Mouse (Mus musculus) forebrain, embryonic 14.5 days (tissue): ENCODE results near the gene Mrpl38. TPM values are rescaled to one million over a fixed set of nuclear protein-coding genes. Genes with fewer than 3 reads are reported as not detected.
"Not testable (repeated sequence)": the region's sequence is repeated elsewhere in the genome, so short reads cannot be mapped to it uniquely, and the experiment has no call there.

Experiments used
- ATAC-seq: fragments of 200-750 bp; cut with Nextera tagmentation; 2 replicates; pipeline ENCODE4 v1.8.0; 2017; ENCODE audit warnings: mild to moderate bottlenecking, moderate library complexity
- DNase-seq: peaks from one replicate; pipeline ENCODE4 v3.0.0-alpha.2; 2015; ENCODE audit warnings: low spot score
- H3K27ac ChIP-seq: fragments of 300-500 bp; sonication (generic); 2 replicates; pipeline ENCODE4 v1.5.1; 2014; ENCODE audit warnings: low read depth, mild to moderate bottlenecking, control low read depth, low read length, moderate library complexity
- H3K27me3 ChIP-seq: fragments of 300-500 bp; sonication (generic); replicated peaks from 2 replicates; pipeline ENCODE4 v1.6.1; 2014; ENCODE audit warnings: low read length, control low read depth, mixed read lengths; ENCODE audit not compliant: control insufficient read depth, insufficient read depth
- H3K36me3 ChIP-seq: fragments of 300-500 bp; sonication (generic); 2 replicates; pipeline ENCODE4 v1.6.1; 2014; ENCODE audit warnings: low read length, control low read depth; ENCODE audit not compliant: control insufficient read depth, insufficient read depth
- H3K4me1 ChIP-seq: fragments of 300-500 bp; sonication (generic); 2 replicates; pipeline ENCODE4 v1.6.1; 2014; ENCODE audit warnings: antibody characterized with exemption, low read length, control low read depth; ENCODE audit not compliant: control insufficient read depth, insufficient read depth
- H3K4me2 ChIP-seq: fragments of 300-500 bp; sonication (generic); 2 replicates; pipeline ENCODE4 v1.6.1; 2014; ENCODE audit warnings: mild to moderate bottlenecking, control low read depth, low read length
- H3K4me3 ChIP-seq: fragments of 300-500 bp; sonication (generic); 2 replicates; pipeline ENCODE4 v1.5.1; 2014; ENCODE audit warnings: low read depth, low read length, control low read depth
- H3K9ac ChIP-seq: fragments of 300-500 bp; sonication (generic); 2 replicates; pipeline ENCODE4 v1.6.1; 2014; ENCODE audit warnings: mild to moderate bottlenecking, low read length, control low read depth, moderate library complexity
- H3K9me3 ChIP-seq: fragments of 300-500 bp; sonication (generic); replicated peaks from 2 replicates; pipeline ENCODE4 v1.6.1; 2016; ENCODE audit warnings: low read length, control low read depth, mixed read lengths; ENCODE audit not compliant: control insufficient read depth
- WGBS: fragments of 180-500 bp; shearing (Covaris S2); extraction: QIAGEN DNeasy Blood & Tissue Kit; methylation state at CpG from one replicate; pipeline ENCODE4 v1.1.7; 2014; 5-methylcytosine and 5-hydroxymethylcytosine counted together
- polyA plus RNA-seq: library from polyadenylated mRNA; unstranded; fragments of >200 nt; fragmentation: Nextera tagmentation; extraction: Ambion mirVana; gene quantifications from 2 replicates; pipeline ENCODE4 v1.2.1, GENCODE M21; 2014

Mrpl38 gene
- polyA plus RNA-seq, 1 experiment from 2014 or later: 79.6 TPM

DNA sequence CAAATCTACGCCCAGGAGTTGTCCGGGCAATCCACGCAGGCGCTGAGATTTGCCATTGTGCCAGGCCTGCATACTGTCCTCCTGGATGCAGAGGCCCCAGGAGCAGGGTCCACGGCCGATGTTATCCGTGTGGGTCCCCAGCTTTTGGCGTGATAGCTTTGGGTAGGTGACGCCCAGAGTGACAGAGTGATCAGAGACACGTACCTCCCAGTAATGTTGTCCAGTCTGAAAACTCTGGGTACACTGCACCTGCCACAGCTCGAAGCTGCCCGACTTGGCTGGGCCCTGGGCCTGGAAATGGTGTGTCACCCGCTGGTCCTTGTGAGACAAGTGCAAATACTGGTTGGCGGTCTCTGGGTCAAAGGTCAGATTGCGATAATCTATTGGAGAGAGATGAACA lies 12.4 kb downstream of the Mrpl38 start:
- Histone ChIP-seq H3K9ac (no peak overlapping the region), H3K9me3 (no peaks in the 10 kb centered on the region), H3K4me3 (no peak overlapping the region), H3K4me2 (no peak overlapping the region), H3K4me1 (peaks cover 2% of the 10 kb centered on the region; the same call in 1 of the 2 replicates), H3K27me3 (no peaks in the 10 kb centered on the region), H3K27ac (no peak overlapping the region), H3K36me3 (0 out of 2 replicates have a peak, but pooled peaks cover 6% of the 10 kb centered on the region)
- DNase-seq: no peak
- no peak for ATAC-seq
- WGBS: 95% methylated on average over 15 of the region's 15 CpGs

DNA sequence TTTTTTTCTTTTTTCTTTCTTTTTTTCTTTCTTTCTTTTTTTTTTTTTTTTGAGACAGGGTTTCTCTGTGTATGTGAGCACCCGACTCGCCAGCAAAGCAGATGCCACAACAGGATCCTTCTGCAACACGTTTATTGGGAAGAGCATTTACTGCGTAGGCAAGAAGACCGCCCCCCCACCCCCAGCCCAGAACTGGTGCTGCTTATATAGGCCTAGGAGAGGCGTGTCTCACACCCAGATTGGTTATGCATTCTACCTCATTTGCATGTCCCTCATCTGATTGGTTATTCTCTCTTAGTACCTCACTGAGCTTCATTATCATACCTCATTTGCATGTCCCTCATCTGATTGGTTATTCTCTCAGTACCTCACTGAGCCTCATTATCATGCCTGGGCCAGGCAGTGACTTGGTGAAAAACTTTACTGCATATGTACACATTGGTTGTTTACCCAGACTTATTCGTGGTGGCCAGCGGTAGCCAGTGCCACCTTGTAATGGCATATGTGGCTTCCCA lies 16.9 kb downstream of the Mrpl38 start:
- not testable (repeated sequence) for H3K36me3 ChIP-seq, ATAC-seq, H3K9me3 ChIP-seq, H3K4me3 ChIP-seq, H3K27me3 ChIP-seq, H3K4me1 ChIP-seq, H3K9ac ChIP-seq, H3K4me2 ChIP-seq, DNase-seq, H3K27ac ChIP-seq
- WGBS: 90% methylated on average over 8 of the region's 8 CpGs

DNA sequence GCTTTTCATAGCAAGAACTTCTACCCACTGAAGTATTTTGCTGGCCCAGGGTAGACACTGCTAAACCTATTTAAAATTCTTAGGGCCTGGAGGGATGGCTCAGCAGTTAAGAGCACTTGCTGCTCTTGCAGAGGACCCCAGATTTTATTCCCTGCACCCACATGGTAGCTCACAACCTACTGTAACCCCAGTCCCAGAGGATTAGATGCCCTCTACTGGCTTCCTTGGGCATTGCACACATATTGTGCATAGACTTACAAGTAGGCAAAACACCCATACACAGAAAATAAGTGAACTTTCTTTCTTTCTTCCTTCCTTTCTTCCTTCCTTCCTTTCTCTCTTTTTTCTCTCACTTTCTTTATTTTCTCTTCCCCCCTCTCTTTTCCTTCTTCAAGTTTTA lies 20.8 kb downstream of the Mrpl38 start:
- H3K27ac ChIP-seq: no peak overlapping the region
- no peak overlapping the region for H3K4me3 ChIP-seq
- H3K27me3 ChIP-seq: no peaks in the 10 kb centered on the region
- no peak overlapping the region for H3K4me2 ChIP-seq
- ATAC-seq: no peak
- no peak for DNase-seq
- H3K4me1 ChIP-seq: no peaks in the 10 kb centered on the region
- H3K9me3 ChIP-seq: no peaks in the 10 kb centered on the region
- H3K36me3 ChIP-seq: no peaks in the 10 kb centered on the region
- no peak overlapping the region for H3K9ac ChIP-seq

DNA sequence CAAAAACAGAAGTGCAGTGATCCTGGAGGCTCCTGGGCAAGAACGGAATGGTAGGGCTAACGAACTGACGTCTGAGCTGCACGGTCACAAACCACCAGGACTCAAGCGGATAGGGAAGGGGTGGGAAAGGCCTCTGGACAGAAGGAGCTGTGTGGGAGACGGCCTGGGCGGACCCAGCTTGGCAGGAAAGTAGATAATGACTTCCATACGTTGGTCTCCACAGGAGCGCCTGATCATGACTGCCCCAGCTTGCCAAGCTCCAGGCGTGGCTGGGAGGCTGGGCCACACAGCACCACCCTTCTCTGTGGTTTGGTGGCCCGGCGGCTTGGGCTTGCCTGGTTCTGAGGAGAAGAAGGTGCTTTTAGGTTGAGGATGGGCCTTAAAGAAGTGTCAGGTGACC lies 21.4 kb downstream of the Mrpl38 start:
- WGBS: 73% methylated on average over 12 of the region's 12 CpGs

DNA sequence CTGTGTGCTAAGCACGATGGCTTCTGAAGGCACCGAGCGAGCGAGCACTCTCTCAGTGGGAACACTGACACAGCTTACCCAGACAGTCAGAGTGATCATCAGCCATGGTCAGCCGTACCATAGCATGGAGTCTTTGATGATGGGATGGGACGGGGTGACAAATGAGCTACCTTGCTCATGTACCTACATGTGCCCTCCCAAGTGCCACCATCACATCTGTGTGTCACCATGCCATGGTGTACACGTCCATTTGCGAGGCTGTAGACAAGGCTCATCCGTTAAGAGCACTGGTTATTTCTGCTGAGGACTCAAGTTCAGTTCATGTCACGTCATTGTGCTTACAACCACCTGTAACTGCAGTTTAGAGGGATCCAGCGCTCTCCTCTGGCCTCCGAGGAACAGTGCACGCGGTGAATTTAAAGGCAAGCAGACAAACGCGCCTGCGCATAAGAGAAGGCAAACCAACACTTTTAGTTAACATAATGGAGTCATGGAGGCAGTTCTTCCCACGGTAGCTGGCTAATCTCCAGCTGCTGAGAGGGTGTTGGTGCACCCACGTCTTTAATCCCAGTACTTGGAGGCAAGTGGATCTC lies 27.0 kb downstream of the Mrpl38 start:
- DNase-seq (no peak), ATAC-seq (no peak)
- 83% methylated on average over 19 of the region's 19 CpGs for WGBS
- Histone ChIP-seq H3K4me1 (peaks cover 2% of the 10 kb centered on the region; the same call in 1 of the 2 replicates), H3K36me3 (no peaks in the 10 kb centered on the region), H3K4me2 (no peak overlapping the region), H3K27ac (no peak overlapping the region), H3K9ac (no peak overlapping the region), H3K4me3 (no peak overlapping the region), H3K9me3 (no peaks in the 10 kb centered on the region), H3K27me3 (peaks cover 51% of the 10 kb centered on the region)

More for the DNA sequence above, 21.4 kb downstream of the Mrpl38 start:
- Histone ChIP-seq H3K4me1 (no peaks in the 10 kb centered on the region), H3K27me3 (no peaks in the 10 kb centered on the region), H3K9ac (no peak overlapping the region), H3K4me3 (no peak overlapping the region), H3K4me2 (no peak overlapping the region), H3K36me3 (no peaks in the 10 kb centered on the region), H3K9me3 (no peaks in the 10 kb centered on the region), H3K27ac (no peak overlapping the region)
- ATAC-seq (no peak), DNase-seq (no peak)

DNA sequence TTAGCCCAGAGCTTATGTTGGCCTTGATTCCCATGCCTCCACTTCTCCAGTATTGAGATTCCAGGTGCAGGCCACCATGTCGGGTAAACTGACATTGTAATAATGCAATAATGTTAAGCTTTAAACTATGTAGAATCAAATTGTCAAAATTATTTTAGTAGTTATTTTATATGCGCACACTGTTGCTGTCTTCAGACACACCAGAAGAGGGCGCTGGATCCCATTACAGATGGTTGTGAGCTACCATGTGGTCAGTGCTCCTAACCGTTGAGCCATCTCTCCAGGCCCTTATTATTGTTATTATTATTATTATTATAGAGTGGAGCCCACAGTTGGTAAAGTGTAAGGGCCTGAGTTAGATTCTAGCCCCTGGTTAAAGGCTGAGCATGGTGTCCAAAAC lies 27.6 kb downstream of the Mrpl38 start:
- WGBS: 76% methylated on average over 4 of the region's 4 CpGs
- DNase-seq: no peak
- ATAC-seq: no peak
- H3K27ac ChIP-seq: no peak overlapping the region
- H3K4me2 ChIP-seq: no peak overlapping the region
- no peak overlapping the region for H3K4me3 ChIP-seq
- H3K9ac ChIP-seq: no peak overlapping the region
- H3K36me3 ChIP-seq: no peaks in the 10 kb centered on the region
- peaks cover 2% of the 10 kb centered on the region for H3K4me1 ChIP-seq
- no peaks in the 10 kb centered on the region for H3K9me3 ChIP-seq
- peaks cover 56% of the 10 kb centered on the region for H3K27me3 ChIP-seq

DNA sequence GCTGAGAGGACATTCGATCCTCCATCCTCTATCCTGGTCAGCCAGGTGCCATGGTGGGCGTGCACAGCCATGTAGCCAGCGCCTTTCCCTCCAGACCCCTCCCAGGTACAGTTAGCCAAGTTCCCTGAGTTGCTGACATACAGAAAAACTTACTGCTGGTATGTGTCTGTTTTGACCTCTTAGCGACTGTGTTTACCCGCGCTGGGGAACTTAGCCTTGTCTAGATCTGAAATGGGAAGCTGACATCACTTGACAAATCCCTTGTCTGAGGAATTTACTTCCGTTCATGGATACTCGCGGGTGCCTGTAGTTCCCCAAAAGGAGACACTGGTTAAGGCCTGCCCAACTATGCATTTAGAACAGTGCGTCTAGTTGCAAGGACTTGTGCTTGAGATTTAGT lies 28.1 kb downstream of the Mrpl38 start:
- peaks cover 60% of the 10 kb centered on the region for H3K27me3 ChIP-seq

DNA sequence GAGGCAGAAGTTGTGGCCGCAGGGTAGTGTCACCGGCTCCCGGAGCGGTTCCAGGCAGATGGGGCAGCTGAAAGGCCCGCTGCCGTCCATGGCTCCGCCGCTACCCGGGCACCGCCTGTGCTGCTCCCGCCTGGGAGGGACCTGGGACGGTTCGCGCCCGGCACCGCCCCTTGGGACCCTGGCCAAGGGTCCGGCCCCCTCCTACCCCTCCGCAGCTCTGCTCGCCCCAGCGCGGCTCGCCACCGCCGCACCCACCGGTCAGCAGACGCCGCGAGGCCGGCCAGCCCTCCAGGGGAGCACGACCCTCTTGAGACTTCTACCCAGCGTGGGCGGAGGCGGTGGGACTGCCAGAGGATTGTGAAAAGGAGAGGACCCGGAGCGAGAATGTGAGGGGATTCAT lies 28.5 kb downstream of the Mrpl38 start:
- peak overlapping the region; percentile 40 for H3K4me2 ChIP-seq
- H3K9me3 ChIP-seq: no peaks in the 10 kb centered on the region
- WGBS: under 1% methylated on average over 26 of the region's 35 CpGs
- peak overlapping the region; percentile 25 for H3K4me3 ChIP-seq
- DNase-seq (no peak), ATAC-seq (no peak)
- peaks cover 60% of the 10 kb centered on the region for H3K27me3 ChIP-seq
- H3K4me1 ChIP-seq: peaks cover 2% of the 10 kb centered on the region
- peak overlapping the region; percentile 29; the same call in 1 of the 2 replicates for H3K9ac ChIP-seq
- H3K36me3 ChIP-seq: no peaks in the 10 kb centered on the region
- no peak overlapping the region for H3K27ac ChIP-seq

More for the DNA sequence above, 28.1 kb downstream of the Mrpl38 start:
- no peak overlapping the region for H3K27ac ChIP-seq
- peaks cover 2% of the 10 kb centered on the region for H3K4me1 ChIP-seq
- peak overlapping the region; percentile 40; the same call in 1 of the 2 replicates for H3K4me2 ChIP-seq
- DNase-seq: no peak
- 35% methylated on average over 10 of the region's 10 CpGs for WGBS
- no peak for ATAC-seq
- no peaks in the 10 kb centered on the region for H3K36me3 ChIP-seq
- H3K4me3 ChIP-seq: peak overlapping the region; percentile 25; the same call in 1 of the 2 replicates
- no peak overlapping the region for H3K9ac ChIP-seq
- no peaks in the 10 kb centered on the region for H3K9me3 ChIP-seq

DNA sequence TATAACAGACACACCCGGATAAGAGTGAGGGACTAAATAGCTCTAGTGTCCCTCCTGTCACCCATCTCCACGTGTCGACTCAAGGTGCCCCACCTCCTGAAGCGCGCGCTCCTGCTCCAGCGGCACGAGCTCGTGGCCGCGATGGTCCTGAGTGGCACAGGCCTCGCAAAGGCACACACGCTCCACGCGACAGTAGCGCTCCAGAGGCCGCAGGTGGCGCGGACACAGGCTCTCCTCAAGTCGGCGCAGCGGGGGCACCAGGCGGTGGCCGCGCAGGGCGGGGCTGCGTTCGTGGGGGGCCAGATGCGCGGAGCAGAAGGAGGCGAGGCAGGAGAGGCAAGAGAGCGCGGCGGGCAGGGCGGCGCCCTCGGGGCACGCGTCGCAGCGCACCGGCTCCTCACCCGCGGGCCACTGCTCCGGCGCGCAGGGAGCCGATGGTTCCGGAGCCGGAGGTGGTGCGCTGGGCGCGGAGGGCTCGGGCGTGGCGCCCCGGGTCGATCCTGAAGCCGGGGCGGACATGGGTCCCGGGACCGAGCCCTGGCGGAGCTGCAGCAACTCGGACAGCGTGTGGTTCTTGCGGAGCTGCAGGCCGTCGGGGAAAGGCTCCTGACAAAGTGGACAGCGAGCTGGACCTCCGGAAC lies 29.1 kb downstream of the Mrpl38 start:
- H3K9ac ChIP-seq: peak overlapping the region; percentile 29
- H3K27ac ChIP-seq: no peak overlapping the region
- H3K36me3 ChIP-seq: no peaks in the 10 kb centered on the region
- peaks cover 3% of the 10 kb centered on the region for H3K4me1 ChIP-seq
- peak overlapping the region; percentile 25 for H3K4me3 ChIP-seq
- H3K27me3 ChIP-seq: peaks cover 60% of the 10 kb centered on the region
- DNase-seq (no peak), ATAC-seq (no peak)
- peak overlapping the region; percentile 40 for H3K4me2 ChIP-seq
- WGBS: 2% methylated on average over 54 of the region's 70 CpGs
- no peaks in the 10 kb centered on the region for H3K9me3 ChIP-seq
